Mouse (Mus musculus) heart, postnatal 0 days (tissue): ENCODE measurements around the gene Cdh3.

Source experiments
- CTCF ChIP-seq: IDR thresholded peaks from 2 replicates; pipeline ENCODE4 v1.5.1; 2016; ENCODE audit warnings: antibody characterized with exemption, control low read depth, low read depth
- EP300 ChIP-seq: IDR thresholded peaks from 2 replicates; pipeline ENCODE4 v1.6.1; 2016; ENCODE audit warnings: antibody characterized with exemption, low read depth

DNA sequence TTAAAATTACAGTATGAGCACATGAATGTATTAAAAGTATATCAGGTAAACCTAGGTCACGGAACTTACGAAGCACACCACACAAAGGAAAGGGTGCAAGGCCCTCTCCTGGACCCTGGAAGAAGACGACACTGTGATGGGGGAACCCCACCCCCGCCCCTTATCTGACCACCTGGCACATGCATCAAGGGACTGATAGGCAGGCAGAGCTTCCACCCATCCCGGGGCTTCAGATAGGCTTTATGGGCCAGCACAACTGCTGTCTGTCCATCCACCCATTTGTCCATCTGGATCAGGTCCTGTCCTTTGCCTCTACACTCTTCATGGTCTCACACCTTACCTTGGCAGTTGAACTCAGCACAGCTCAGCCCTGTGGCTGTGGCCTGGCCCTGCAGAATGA is 48.6 kb upstream of the Cdh3 start:
- no peak for TF ChIP-seq CTCF
- TF ChIP-seq EP300: no peak
